Mouse (Mus musculus): Measurements from ENCODE around the gene Serpina1c. TPM values are rescaled to one million over a fixed set of nuclear protein-coding genes. Genes with fewer than 3 reads are reported as not detected.

Gene Serpina1c
- polyA plus RNA-seq (2017; shearing (Covaris generic)): not detected

DNA sequence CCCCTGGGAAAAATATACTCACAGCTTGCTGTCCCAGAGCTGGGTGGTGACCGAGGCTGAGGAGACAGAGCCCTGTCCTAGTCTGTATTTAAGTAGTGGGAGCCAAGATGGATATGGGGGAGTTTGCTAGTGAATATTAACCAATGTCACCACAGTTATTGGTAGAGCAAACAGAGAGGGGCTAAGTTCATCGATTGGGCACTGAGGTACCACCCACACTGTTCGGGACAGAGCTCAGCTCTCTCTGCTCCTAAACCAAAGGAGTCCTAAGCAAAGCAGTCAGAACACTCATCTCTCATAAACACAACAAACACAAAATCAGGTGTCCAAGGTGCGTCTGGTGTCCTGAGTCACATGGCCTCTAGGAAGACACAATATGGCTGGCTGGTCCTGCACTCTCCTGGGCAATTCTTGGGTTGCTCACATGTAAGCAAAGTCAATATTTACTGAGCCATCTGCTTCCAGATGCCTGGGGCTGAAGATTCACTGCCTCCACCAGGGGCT is at the start of gene Serpina1c:
Gene Serpina1c (minus strand): TSS at position 51 of the 504 bp plus-strand sequence.

GRCm38 (mm10) chr12:103863101-103863974 is 41.3 kb downstream of the Serpina1c start, which contains the start of gene Serpina1a:
Gene Serpina1a (minus strand): TSS chr12:103863562.

Other genes with a start within 250 kb of the Serpina1c start
- gene Serpina6, start 247.7 kb downstream of the Serpina1c start, polyA plus RNA-seq (2017; shearing (Covaris generic)): not detected
- gene Serpina16, start 228.7 kb downstream of the Serpina1c start, polyA plus RNA-seq (2017; shearing (Covaris generic)): not detected
- not detected for gene Serpina1f, start 209.4 kb downstream of the Serpina1c start, polyA plus RNA-seq (2017; shearing (Covaris generic))
- not detected for gene Serpina1d, start 131.3 kb downstream of the Serpina1c start, polyA plus RNA-seq (2017; shearing (Covaris generic))
- gene Serpina1b, start 74.5 kb downstream of the Serpina1c start, polyA plus RNA-seq (2017; shearing (Covaris generic)): not detected
- gene Serpina1a, start 41.3 kb downstream of the Serpina1c start, polyA plus RNA-seq (2017; shearing (Covaris generic)): not detected
- not detected for gene Serpina1e, start 54.1 kb upstream of the Serpina1c start, polyA plus RNA-seq (2017; shearing (Covaris generic))
- gene Serpina11, start 85.1 kb upstream of the Serpina1c start, polyA plus RNA-seq (2017; shearing (Covaris generic)): not detected
- 5.3 TPM for gene Serpina9, start 108.9 kb upstream of the Serpina1c start, polyA plus RNA-seq (2017; shearing (Covaris generic))
- gene Serpina12, start 139.6 kb upstream of the Serpina1c start, polyA plus RNA-seq (2017; shearing (Covaris generic)): not detected
- gene Serpina5, start 196.2 kb upstream of the Serpina1c start, polyA plus RNA-seq (2017; shearing (Covaris generic)): not detected
- not detected for gene Serpina3a, start 207.8 kb upstream of the Serpina1c start, polyA plus RNA-seq (2017; shearing (Covaris generic))
- gene Serpina3b, start 223.1 kb upstream of the Serpina1c start, polyA plus RNA-seq (2017; shearing (Covaris generic)): not detected
- not detected for gene Serpina3c, start 249.0 kb upstream of the Serpina1c start, polyA plus RNA-seq (2017; shearing (Covaris generic))

All from CD4-positive, CD25-positive, alpha-beta regulatory T cell, adult 9 weeks (primary cell).